Mouse (Mus musculus) natural killer cell, adult 2 months (primary cell): ENCODE measurements around the gene Stt3a.

Experiments
- DNase-seq, 2 experiments: peaks; one replicate each; pipeline ENCODE4 v3.0.0; 2022; ENCODE audit warnings: low spot score in 2 of 2

Stt3a gene

GRCm38 (mm10) chr9:36716624-36717023 lies 50.9 kb downstream of the Stt3a start:
- no peak for DNase-seq

DNA sequence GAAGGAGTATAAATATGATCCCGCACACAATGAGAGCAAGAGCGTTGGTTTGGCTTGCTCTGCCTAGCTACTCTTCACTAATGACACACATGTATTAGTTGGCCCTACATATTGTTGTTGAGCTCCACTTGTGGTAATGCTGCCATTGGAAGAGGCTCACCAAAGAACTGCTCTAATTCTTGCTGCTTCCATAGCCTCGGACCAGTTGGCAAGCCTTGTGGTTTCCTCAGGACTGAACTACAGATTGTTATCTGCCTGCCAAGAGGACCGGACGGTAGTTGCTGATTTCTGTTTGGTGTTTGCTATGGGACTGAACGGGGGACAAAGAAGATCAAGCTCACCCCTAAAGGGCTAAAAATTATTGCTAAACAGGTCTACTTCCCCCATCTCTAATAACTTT lies 60.2 kb downstream of the Stt3a start:
- no peak for DNase-seq

DNA sequence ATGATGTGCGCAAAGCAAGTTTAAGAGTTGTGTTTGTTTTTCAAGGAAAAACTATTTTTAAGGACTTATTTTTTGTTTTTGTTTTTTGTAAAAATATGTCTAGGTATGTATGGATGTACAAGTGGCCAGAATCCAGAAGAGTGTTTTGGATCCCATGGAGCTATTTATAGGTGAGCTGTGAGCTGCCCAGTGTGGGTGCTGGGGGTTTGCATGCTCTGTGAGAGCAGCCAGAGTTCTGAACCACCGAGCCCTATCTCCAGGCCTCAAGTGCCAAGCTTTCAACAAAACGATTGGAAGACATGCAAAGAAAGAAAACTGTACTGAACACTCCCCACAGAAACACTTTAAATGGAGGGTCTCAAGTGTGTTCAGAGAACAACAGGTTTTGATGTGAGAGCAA lies 61.6 kb downstream of the Stt3a start:
- DNase-seq: no peak

GRCm38 (mm10) chr9:36694276-36694675 lies 73.2 kb downstream of the Stt3a start:
- no peak for DNase-seq

GRCm38 (mm10) chr9:36692920-36693319 lies 74.6 kb downstream of the Stt3a start, which contains the start of gene Acrv1:
Gene Acrv1 (plus strand): TSS chr9:36693220.
- no peak for DNase-seq

DNA sequence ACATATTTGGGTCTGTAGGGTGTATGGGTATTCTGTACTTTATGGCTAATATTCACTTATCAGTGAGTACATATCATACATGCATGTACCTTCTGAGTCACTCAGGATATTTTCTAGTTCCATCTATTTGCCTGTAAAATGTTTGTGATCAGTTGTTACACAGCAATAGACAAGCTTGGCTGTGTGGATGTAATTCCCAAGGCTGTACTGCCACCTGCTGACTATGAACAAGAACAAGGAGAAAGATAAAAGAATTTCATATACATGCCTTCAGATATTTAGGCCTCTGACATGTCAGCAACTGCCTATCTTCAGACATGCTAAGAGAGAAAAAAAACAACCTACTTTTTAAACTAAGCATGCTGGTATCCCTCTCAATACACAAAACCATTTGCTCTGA lies 80.2 kb downstream of the Stt3a start:
- DNase-seq: no peak

DNA sequence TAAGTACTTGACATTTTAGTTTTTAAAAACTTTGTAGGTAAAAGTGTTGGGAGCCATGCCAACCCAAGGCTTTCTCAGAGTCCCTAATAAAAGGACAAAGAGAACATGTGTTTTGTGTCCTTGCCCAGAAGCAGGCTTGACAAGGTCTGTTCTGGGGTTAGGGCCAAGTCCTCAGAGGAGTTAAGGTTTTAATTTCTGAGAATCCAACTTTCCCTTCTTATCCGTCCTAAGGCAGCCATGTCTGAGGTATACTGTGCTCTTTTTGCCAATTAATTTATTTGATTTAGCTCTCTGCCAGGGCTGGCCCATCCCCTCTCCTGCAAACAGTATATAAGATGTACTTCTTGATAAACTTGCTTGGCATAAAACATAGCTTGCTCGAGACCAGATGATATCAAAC lies 86.1 kb downstream of the Stt3a start:
- DNase-seq: no peak
